Mouse (Mus musculus) kidney, adult 2 months (tissue): Measurements from ENCODE around the gene Rab22a.

Experiments
- CTCF ChIP-seq: fragments of 200-500 bp; conservative IDR thresholded peaks from 2 replicates; pipeline ENCODE4 v1.5.1; 2011; ENCODE audit warnings: low read depth, mild to moderate bottlenecking, control low read depth, low read length, moderate library complexity, mixed read lengths; ENCODE audit not compliant: insufficient read depth, insufficient read length
- POLR2A ChIP-seq: fragments of 200-500 bp; IDR thresholded peaks from one replicate; pipeline ENCODE4 v1.6.1; 2011; ENCODE audit warnings: low read depth, low read length, control low read depth

GRCm38 (mm10) chr2:173672328-173672896, 12.9 kb downstream of the Rab22a start:
- no peak for TF ChIP-seq POLR2A
- TF ChIP-seq CTCF: no peak
